Comparison of ENCODE assay signal across 8 mouse cellular contexts in the genomic region with DNA sequence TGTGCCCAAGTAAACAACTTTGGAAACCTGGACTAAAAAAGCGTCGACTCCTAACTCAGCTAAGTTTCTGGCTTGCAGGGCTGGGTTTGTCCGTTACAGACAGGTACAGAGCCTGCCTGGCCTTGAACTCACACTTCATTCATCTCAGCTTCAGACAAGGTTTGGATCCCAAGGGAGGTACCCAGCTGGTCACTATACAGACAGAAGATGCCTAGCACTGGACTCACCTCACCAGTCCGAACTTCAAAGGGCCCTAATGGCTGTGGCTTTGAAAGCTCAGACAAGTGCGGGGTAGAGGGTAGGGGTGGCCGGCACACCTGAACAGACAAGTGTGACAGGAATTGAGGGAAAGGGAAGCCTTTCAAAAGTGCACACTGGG. TPM values are rescaled to one million over a fixed set of nuclear protein-coding genes. Genes with fewer than 3 reads are reported as not detected.
DNase-seq lines count a peak whose midpoint lies in the region; ATAC-seq lines count a peak whose summit lies in the region.

No protein-coding gene starts in this region.

- no peak for DNase-seq in kidney, adult 11 months
- no peak for DNase-seq in layer of hippocampus, postnatal 25 days (ENCODE audit: extremely low spot score in 1 of 2, low spot score in 1 of 2)
- no peak for DNase-seq in cerebellum, postnatal 10 days
- no peak for DNase-seq in retina, embryonic 14.5 days (ENCODE audit: low spot score)

- H3K27me3 ChIP-seq in kidney, embryonic 15.5 days, result no peaks in the 10 kb centered on the region
- no peaks in the 10 kb centered on the region for H3K27me3 ChIP-seq in hindbrain, embryonic 13.5 days
- no peaks in the 10 kb centered on the region for H3K27me3 ChIP-seq in midbrain, embryonic 15.5 days (replicated peaks)

- H3K9me3 ChIP-seq in kidney, embryonic 15.5 days (replicated peaks), result no peaks in the 10 kb centered on the region
- H3K9me3 ChIP-seq in hindbrain, embryonic 13.5 days, result no peaks in the 10 kb centered on the region
- no peaks in the 10 kb centered on the region for H3K9me3 ChIP-seq in midbrain, embryonic 15.5 days

- H3K4me2 ChIP-seq in kidney, embryonic 15.5 days, result peak overlapping the region; percentile 81
- H3K4me2 ChIP-seq in hindbrain, embryonic 13.5 days, result peak overlapping the region; percentile 89
- H3K4me2 ChIP-seq in midbrain, embryonic 15.5 days, result peak overlapping the region; percentile 90

- 30% methylated on average over 6 of the region's 6 CpGs for WGBS in kidney, embryonic 15.5 days
- WGBS in hindbrain, embryonic 13.5 days, result 33% methylated on average over 6 of the region's 6 CpGs
- 36% methylated on average over 6 of the region's 6 CpGs for WGBS in midbrain, embryonic 15.5 days

- H3K4me1 ChIP-seq in kidney, embryonic 15.5 days, result peaks cover 47% of the 10 kb centered on the region
- peaks cover 40% of the 10 kb centered on the region for H3K4me1 ChIP-seq in hindbrain, embryonic 13.5 days (replicated peaks)
- H3K4me1 ChIP-seq in midbrain, embryonic 15.5 days, result peaks cover 29% of the 10 kb centered on the region

- peak overlapping the region; percentile 67 for H3K4me3 ChIP-seq in kidney, embryonic 15.5 days (replicated peaks)
- H3K4me3 ChIP-seq in hindbrain, embryonic 13.5 days, result peak overlapping the region; percentile 85
- peak overlapping the region; percentile 87 for H3K4me3 ChIP-seq in midbrain, embryonic 15.5 days

- H3K27ac ChIP-seq in kidney, embryonic 15.5 days, result peak overlapping the region; percentile 81
- H3K27ac ChIP-seq in hindbrain, embryonic 13.5 days, result no peak overlapping the region
- no peak overlapping the region for H3K27ac ChIP-seq in midbrain, embryonic 15.5 days

- 0 out of 2 replicates have a peak, but pooled peaks have one; percentile 1 for ATAC-seq in kidney, embryonic 15.5 days (replicated peaks; ENCODE audit: low FRiP score)
- ATAC-seq in common myeloid progenitor, adult 5-6 weeks (replicated peaks; ENCODE audit: low read depth, poor library complexity, severe bottlenecking), result 0 out of 2 replicates have a peak, but pooled peaks have one; percentile 3
- ATAC-seq in hindbrain, embryonic 13.5 days (ENCODE audit: low FRiP score), result peak; percentile 9; the same call in 1 of the 2 replicates
- peak; percentile 14; the same call in 1 of the 2 replicates for ATAC-seq in midbrain, embryonic 15.5 days (replicated peaks)

- peaks cover 44% of the 10 kb centered on the region for H3K36me3 ChIP-seq in kidney, embryonic 15.5 days
- H3K36me3 ChIP-seq in hindbrain, embryonic 13.5 days, result peaks cover 24% of the 10 kb centered on the region
- H3K36me3 ChIP-seq in midbrain, embryonic 15.5 days (replicated peaks), result peaks cover 12% of the 10 kb centered on the region; the same call in 1 of the 2 replicates

- H3K9ac ChIP-seq in kidney, embryonic 15.5 days, result peak overlapping the region; percentile 77
- H3K9ac ChIP-seq in hindbrain, embryonic 13.5 days, result peak overlapping the region; percentile 95
- peak overlapping the region; percentile 92; the same call in 1 of the 2 replicates for H3K9ac ChIP-seq in midbrain, embryonic 15.5 days

RNA-seq across cellular contexts. Expression of a gene that starts 0.3 kb away (rescaled TPM):
- 39.2 and 44.8 TPM in 2 replicates for polyA plus RNA-seq in kidney, embryonic 15.5 days (2015; fragmentation: Nextera tagmentation; extraction: Ambion mirVana)
- total RNA-seq in common myeloid progenitor, adult 5-6 weeks (2017), result 6.3 and 11.8 TPM in 2 replicates
- 35.9 and 36.7 TPM in 2 replicates for polyA plus RNA-seq in hindbrain, embryonic 13.5 days (2015; fragmentation: Nextera tagmentation; extraction: Ambion mirVana)
- 38.3 and 39.5 TPM in 2 replicates for polyA plus RNA-seq in midbrain, embryonic 15.5 days (2015; fragmentation: Nextera tagmentation; extraction: Ambion mirVana)
- total RNA-seq in layer of hippocampus, postnatal 25 days (2021), result 10 to 100 TPM; 24.3 to 25.5 TPM

RNA-seq across cellular contexts. Expression of a gene that starts 7.0 kb away (rescaled TPM):
- 31.2 and 32.1 TPM in 2 replicates for polyA plus RNA-seq in kidney, embryonic 15.5 days (2015; fragmentation: Nextera tagmentation; extraction: Ambion mirVana)
- total RNA-seq in common myeloid progenitor, adult 5-6 weeks (2017), result 2.4 and 3.3 TPM in 2 replicates
- 18.4 and 20.0 TPM in 2 replicates for polyA plus RNA-seq in hindbrain, embryonic 13.5 days (2015; fragmentation: Nextera tagmentation; extraction: Ambion mirVana)
- polyA plus RNA-seq in midbrain, embryonic 15.5 days (2015; fragmentation: Nextera tagmentation; extraction: Ambion mirVana), result 22.5 and 22.7 TPM in 2 replicates
- total RNA-seq in layer of hippocampus, postnatal 25 days (2021), result 10 to 100 TPM; 11.7 to 12.5 TPM

RNA-seq across cellular contexts. Expression of a gene that starts 19.5 kb away (rescaled TPM):
- polyA plus RNA-seq in kidney, embryonic 15.5 days (2015; fragmentation: Nextera tagmentation; extraction: Ambion mirVana), result 11.7 and 12.5 TPM in 2 replicates
- 6.6 and 8.8 TPM in 2 replicates for total RNA-seq in common myeloid progenitor, adult 5-6 weeks (2017)
- 3.2 and 3.7 TPM in 2 replicates for polyA plus RNA-seq in hindbrain, embryonic 13.5 days (2015; fragmentation: Nextera tagmentation; extraction: Ambion mirVana)
- 3.6 and 4.0 TPM in 2 replicates for polyA plus RNA-seq in midbrain, embryonic 15.5 days (2015; fragmentation: Nextera tagmentation; extraction: Ambion mirVana)
- total RNA-seq in layer of hippocampus, postnatal 25 days (2021), result 10 to 100 TPM; 19.1 to 20.7 TPM

RNA-seq across cellular contexts. Expression of a gene that starts 38.4 kb away (rescaled TPM):
- 17.7 and 23.8 TPM in 2 replicates for polyA plus RNA-seq in kidney, embryonic 15.5 days (2015; fragmentation: Nextera tagmentation; extraction: Ambion mirVana)
- total RNA-seq in common myeloid progenitor, adult 5-6 weeks (2017), result 7.4 and 10.7 TPM in 2 replicates
- polyA plus RNA-seq in hindbrain, embryonic 13.5 days (2015; fragmentation: Nextera tagmentation; extraction: Ambion mirVana), result 17.1 and 19.6 TPM in 2 replicates
- polyA plus RNA-seq in midbrain, embryonic 15.5 days (2015; fragmentation: Nextera tagmentation; extraction: Ambion mirVana), result 22.1 and 23.9 TPM in 2 replicates
- 10 to 100 TPM; 11.0 to 15.8 TPM for total RNA-seq in layer of hippocampus, postnatal 25 days (2021)

RNA-seq across cellular contexts. Expression of a gene that starts 49.3 kb away (rescaled TPM):
- polyA plus RNA-seq in kidney, embryonic 15.5 days (2015; fragmentation: Nextera tagmentation; extraction: Ambion mirVana), result 0.45 and 0.86 TPM in 2 replicates
- total RNA-seq in common myeloid progenitor, adult 5-6 weeks (2017), result 0.49 and 1.5 TPM in 2 replicates
- polyA plus RNA-seq in hindbrain, embryonic 13.5 days (2015; fragmentation: Nextera tagmentation; extraction: Ambion mirVana), result 1.5 and 1.6 TPM in 2 replicates
- polyA plus RNA-seq in midbrain, embryonic 15.5 days (2015; fragmentation: Nextera tagmentation; extraction: Ambion mirVana), result 1.5 and 1.6 TPM in 2 replicates
- under 1 TPM; 0.49 to 0.54 TPM for total RNA-seq in layer of hippocampus, postnatal 25 days (2021)
